Mouse (Mus musculus) urinary bladder, adult 18-20 months (tissue): ENCODE results near the gene Ttc4.

Experiments
- DNase-seq, 2 experiments: peaks; one replicate each; pipeline ENCODE4 v3.0.0; 2022; ENCODE audit warnings: low spot score in 2 of 2, mixed read lengths in 2 of 2

The Ttc4 gene

GRCm38 (mm10) chr4:106650833-106651527 is 27.8 kb downstream of the Ttc4 start, which contains the start of gene Pars2:
Pars2 (plus strand) TSS chr4:106651069.
- peak; percentile 89 to 95 for DNase-seq

DNA sequence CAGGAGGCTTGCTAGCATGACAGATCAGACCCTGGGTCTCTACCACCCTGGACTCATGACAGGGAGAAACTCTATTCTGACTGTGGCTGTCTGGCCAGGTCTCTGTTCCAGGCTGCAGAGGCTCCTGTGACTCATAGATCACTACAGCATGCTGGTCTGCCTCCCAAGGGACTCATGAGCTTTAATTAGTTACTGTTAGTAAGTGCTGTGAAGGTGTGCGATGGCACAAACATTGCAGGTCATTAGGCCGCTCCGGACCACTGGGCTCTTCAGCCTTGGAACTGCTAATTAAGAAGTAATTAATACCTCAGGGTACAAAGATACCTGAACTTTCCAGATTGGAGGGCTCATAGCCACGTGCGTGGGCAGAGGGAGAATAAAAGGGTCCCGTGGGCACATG is 31.6 kb downstream of the Ttc4 start:
- no peak for DNase-seq

DNA sequence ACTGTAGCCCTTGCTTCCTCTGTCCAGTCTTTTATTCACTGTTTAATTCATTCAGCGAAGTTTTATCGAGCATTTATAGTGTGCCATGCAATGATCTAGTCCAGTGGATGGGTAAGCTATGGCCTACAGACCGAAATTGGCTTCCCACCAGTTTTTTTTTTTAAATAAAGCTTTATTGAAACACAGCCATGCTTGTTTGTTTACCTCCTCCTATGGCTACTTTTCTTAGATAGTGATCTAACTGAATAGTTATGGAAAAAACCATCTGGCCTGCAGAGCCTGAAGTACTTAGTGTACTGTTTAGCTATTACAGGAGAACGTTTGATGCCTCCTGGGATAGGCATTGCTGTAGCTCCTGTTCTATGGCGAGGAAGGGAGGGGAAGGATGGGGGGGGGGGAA is 32.9 kb downstream of the Ttc4 start:
- DNase-seq = no peak

GRCm38 (mm10) chr4:106644218-106644610 is 34.5 kb downstream of the Ttc4 start:
- DNase-seq = no peak

DNA sequence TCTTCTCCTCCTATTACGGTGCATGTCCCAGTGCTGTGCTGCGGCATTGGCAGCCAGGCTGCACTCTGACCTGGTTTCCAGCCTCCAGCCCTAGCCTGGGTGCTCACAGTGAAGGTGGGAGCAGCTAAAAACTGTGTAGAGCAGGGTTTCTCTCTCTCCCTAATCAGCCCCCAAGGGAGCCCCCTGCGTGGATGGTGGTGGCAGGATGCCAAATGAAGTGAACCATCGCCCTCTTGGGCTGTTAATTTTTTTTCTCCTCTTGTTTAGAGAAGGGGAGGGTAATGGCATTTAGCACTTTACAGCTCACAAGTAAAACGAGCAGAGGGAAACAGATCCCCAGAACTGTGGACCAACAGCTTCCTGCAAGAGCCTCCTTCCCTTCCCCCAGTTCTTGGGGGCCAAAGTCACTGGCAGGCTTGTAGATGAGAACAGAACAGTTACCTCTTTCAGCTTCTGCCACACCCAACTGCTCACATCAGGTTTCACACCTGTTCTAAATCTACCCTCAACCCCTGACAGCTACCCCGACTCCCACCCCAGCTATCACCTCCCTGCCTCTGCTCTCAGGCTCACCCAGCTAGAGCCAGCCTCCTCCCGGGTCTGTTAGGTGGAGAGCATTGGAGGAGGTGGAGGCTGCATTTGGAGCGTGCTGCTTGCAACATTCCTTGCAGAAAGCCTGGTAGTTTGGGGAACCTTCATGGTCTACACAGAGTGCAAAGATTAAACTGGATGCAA is 35.1 kb downstream of the Ttc4 start:
- DNase-seq = no peak

- no peak for DNase-seq
Observed at GRCm38 (mm10) chr4:106634086-106634479, 44.7 kb downstream of the Ttc4 start.

DNA sequence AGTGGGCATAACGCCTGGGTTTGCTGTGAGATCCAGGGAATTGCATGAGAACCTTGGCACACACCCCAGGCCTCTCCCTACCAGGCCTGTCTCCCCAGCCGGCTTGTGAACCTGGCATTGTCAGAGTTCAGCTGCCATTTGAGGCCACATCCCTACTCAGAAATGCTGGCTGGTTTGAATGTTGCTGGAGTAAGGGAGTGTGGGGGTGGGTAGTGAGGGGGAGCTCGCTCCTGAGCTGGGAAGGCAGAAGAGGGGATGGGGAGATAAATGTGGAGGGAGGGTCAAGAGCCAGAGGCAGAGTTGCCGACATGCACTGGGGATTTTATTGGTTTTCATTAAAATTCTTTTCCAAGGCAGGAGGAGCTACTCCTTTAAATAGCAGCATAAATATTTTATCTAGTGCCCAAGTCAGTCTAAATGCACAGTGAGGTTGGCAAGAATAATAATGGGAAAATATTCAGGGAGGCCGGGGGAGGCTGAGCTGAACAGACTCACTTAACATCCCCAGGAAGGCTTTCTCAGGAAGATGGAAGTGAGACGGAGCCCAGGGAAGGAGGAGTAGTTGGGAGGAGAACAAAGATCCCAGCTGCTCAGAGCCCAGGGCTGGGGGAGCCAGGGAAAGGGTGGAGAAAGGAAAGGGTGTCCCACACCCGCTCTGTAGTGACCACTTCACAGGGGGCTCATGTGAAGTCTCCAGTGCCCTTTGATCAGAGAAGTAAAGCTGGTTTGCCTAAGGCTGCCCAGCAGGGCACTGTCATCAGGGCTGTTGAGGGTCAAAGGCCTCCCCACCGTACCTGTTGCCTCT is 45.3 kb downstream of the Ttc4 start:
- no peak for DNase-seq

- no peak for DNase-seq
Observed at GRCm38 (mm10) chr4:106632313-106632712, 46.4 kb downstream of the Ttc4 start.

DNA sequence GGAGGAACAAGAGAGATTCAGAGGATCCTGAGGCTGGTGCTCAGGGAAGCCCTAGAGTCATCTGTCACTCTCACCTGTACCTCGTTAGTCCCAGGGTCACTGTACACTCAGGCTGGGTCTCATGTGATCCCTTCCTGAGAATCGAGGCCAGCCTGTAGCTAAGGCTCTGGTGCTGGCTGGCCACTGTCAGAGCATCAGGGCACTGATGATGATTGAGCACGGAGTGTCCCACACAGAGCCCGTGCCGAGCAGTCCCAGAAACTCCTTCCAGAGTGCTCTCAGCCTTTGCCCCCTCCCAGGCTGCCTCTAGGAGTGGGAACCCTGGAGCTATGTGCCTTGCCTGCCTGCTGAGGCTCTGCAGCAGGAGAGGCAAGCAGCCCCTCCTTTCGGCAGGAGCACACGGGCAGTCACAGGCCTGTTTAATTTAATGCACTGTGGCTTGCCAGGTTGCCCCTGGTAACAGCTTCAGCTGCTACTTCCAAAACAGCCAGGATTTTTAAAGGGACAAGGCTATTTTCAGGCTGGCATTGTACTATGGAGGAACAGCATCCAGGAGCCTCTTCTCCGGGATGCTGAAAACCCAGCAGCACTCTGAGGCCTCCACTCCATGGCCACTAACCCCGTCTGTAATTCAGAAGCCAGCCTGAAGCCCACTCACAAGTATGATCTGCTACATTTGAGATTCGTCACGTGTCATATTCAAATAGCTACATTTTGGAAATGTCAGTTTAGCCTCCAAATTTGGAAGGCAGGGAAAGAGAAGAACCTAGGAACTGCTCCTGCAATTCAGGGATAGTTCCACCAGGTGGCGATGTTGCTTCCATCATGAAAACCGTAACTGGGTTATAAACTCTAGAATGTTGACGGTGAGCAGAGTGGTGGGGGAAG is 48.2 kb downstream of the Ttc4 start:
- DNase-seq = peak in 1 of 2 experiments; percentile 49

- DNase-seq = no peak
Observed at GRCm38 (mm10) chr4:106629374-106629773, 49.4 kb downstream of the Ttc4 start.

GRCm38 (mm10) chr4:106628650-106629360 is 49.9 kb downstream of the Ttc4 start:
- no peak for DNase-seq

GRCm38 (mm10) chr4:106627809-106628208 is 50.9 kb downstream of the Ttc4 start:
- DNase-seq = no peak

GRCm38 (mm10) chr4:106624271-106624670 is 54.5 kb downstream of the Ttc4 start:
- no peak for DNase-seq

DNA sequence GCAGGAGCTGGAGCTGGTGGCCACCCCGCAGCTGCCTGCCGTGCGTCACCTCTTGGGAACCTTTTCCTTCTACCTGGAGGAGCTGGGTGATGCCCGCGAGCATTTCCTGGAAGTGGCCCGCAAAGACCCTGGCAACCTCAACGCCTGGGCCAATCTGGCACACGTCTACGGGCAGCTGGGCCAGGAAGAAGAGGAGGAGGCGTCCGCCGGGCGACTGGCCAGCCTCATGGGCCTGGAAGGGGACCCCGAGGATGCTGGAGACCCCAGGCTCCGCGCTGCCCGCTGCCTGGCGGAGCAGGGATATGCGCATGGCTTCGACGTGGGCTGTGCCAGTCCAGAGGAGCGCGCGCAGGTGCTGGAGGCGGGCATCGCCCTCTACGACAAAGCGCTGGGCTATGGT is 56.0 kb downstream of the Ttc4 start:
- no peak for DNase-seq

GRCm38 (mm10) chr4:106622030-106622493 is 56.7 kb downstream of the Ttc4 start, which contains the start of gene Ttc22:
Ttc22 (plus strand) TSS chr4:106622432.
- peak; percentile 69 to 70 for DNase-seq

DNA sequence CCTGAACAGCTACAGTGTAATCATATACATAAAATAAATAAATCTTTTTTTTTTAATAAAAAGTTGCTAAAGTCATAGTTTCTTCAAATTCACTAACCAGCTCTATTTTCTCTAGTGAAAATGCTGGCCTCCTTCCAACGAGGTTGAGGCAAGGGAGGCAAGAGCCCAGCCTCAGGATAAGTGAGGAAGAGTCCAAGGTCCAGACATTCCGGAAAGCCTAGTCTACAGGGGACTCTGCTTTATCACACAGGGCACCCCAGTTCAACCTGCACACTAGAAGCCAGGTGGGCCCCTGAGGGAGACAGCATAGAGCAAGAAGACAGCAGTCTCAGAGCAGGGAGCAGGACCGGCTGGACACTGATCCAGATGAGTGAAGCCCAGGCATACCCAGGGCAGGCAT is 57.3 kb downstream of the Ttc4 start:
- DNase-seq = no peak

DNA sequence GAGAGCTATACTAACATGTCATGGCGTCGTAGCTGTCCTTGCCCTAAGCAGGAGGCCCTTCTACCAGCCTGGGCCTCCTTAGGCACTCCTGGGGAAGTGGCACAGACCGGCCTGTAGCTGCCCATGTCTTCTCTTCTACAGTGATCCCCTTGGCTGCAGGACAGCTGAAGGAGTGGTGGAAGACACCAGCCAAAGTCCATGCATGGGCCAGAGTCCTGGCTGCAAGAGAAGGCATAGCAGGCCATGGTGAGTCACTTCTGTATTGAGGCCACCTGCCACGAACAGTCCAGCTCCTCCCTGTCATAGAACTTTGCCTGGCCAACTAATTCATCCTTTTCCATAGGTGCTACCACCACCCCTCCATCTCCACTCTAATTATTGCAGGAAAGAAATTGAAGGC is 59.8 kb downstream of the Ttc4 start:
- no peak for DNase-seq

GRCm38 (mm10) chr4:106617056-106617455 is 61.7 kb downstream of the Ttc4 start, which contains the start of gene Lexm:
Lexm (minus strand) TSS chr4:106617241.
- DNase-seq = no peak

- DNase-seq = no peak
Observed at GRCm38 (mm10) chr4:106615637-106616036, 63.1 kb downstream of the Ttc4 start.

DNA sequence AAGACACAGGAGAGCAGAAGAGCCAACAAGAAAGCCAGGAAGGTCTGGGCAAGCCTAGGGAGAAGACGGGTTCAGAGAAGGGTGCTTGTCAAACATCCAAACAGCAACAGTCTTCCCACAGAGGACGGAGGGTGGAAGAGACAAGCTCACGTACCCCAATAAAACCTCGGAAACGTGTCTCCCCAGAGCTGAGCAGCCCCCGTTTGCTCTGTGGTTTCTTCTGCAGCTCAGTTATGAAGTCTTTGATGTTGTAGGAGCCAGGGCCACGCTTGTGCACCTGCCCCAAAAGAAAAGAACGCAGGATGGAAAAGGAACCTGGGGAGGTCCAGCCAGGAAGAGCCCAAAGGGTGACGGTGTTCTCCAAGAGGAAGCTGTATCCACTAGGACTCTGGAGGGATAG is 63.9 kb downstream of the Ttc4 start:
- no peak for DNase-seq
